Mouse (Mus musculus) embryo, embryonic 9.5 days (tissue): ENCODE data around the gene Ccl12.

ENCODE experiments used
- DNase-seq: peaks from one replicate; pipeline ENCODE4 v3.0.0-alpha.2; 2017; ENCODE audit errors: extremely low spot score

Gene Ccl12

DNA sequence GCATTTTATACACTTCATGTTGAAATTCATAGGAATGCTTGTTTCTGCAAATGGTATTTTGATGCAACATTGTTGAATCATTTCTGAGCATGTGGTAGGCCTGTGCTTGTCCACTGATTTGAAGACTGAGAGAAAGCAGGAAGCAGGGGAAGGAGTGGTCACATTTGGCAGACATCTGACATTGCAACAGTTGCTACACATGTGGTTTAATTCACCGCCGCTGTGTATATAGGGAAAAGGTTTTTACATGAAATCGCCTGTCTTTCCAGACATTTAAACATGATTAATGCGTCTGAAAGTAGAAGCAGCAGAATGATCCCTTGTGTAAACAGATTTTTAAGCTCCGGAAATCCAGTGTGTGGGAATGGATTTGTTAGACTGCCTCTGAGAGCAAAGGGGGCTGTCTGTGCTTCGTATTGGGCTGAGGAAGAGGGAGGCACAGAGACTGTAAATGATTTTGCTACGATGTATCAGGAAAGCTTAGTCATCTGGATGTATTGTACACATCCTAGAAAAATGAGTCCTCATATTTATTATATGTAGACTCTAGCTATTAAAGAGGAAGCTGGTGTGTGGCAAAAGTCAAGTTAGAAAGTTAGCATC lies 37.9 kb downstream of the Ccl12 start:
- no peak for DNase-seq
